Mouse (Mus musculus) CH12.LX (cell line): Measurements from ENCODE around the gene Rgs17. TPM values are rescaled to one million over a fixed set of nuclear protein-coding genes. Genes with fewer than 3 reads are reported as not detected.

Experiments used
- DNase-seq: peaks from one replicate; pipeline ENCODE4 v3.0.0-alpha.2; 2013; ENCODE audit errors: extremely low read depth
- H3K27ac ChIP-seq: 2 replicates; pipeline ENCODE4 v1.5.1; 2012; ENCODE audit warnings: low read depth, mild to moderate bottlenecking, control low read depth, moderate library complexity; ENCODE audit not compliant: insufficient read depth
- H3K27me3 ChIP-seq: replicated peaks from 2 replicates; pipeline ENCODE3; 2012; ENCODE audit warnings: inconsistent platforms
- H3K36me3 ChIP-seq, 2 experiments: replicated peaks in 1 of 2; 2 replicates each; pipeline versions ENCODE3 to v1.6.1; 2012; ENCODE audit warnings: inconsistent platforms in 1 of 2, low read length in 1 of 2, mild to moderate bottlenecking in 1 of 2, mixed read lengths in 1 of 2, moderate library complexity in 1 of 2; ENCODE audit not compliant: control insufficient read depth in 1 of 2, insufficient read depth in 1 of 2
- H3K4me1 ChIP-seq, 2 experiments: 2 replicates each; pipeline ENCODE4 v1.6.1; 2012; ENCODE audit warnings: inconsistent platforms in 1 of 2, moderate library complexity in 1 of 2; ENCODE audit not compliant: insufficient read depth in 2 of 2, control insufficient read depth in 1 of 2
- H3K4me2 ChIP-seq: 2 replicates; pipeline ENCODE4 v1.6.1; 2012; ENCODE audit warnings: low read depth, mild to moderate bottlenecking, control low read depth; ENCODE audit not compliant: poor library complexity, insufficient read depth, severe bottlenecking
- H3K4me3 ChIP-seq, 3 experiments: fragments of 150-350 bp in 1 of 3; sonication (generic) in 1 of 3; replicated peaks in 1 of 3; 2 replicates each; pipeline versions ENCODE3 to v1.5.1; 2011 to 2012; ENCODE audit warnings: low read depth in 2 of 3, low read length in 2 of 3, mild to moderate bottlenecking in 2 of 3, moderate library complexity in 2 of 3, control low read depth in 1 of 3, improper control_type of control experiment in 1 of 3, inconsistent platforms in 1 of 3, mixed read lengths in 1 of 3; ENCODE audit not compliant: poor library complexity in 1 of 3
- H3K79me2 ChIP-seq: replicated peaks from 2 replicates; pipeline ENCODE4 v1.6.1; 2012; ENCODE audit warnings: mild to moderate bottlenecking, moderate library complexity; ENCODE audit not compliant: control insufficient read depth, poor library complexity, insufficient read depth, severe bottlenecking; ENCODE audit errors: extremely low read depth
- H3K9ac ChIP-seq: 2 replicates; pipeline ENCODE4 v1.6.1; 2012; ENCODE audit warnings: low read depth, mild to moderate bottlenecking, control low read depth, moderate library complexity; ENCODE audit not compliant: insufficient read depth
- H3K9me3 ChIP-seq: replicated peaks from 2 replicates; pipeline ENCODE3; 2012; ENCODE audit warnings: low read length, inconsistent platforms, mixed read lengths
- BHLHE40 ChIP-seq: IDR thresholded peaks from 2 replicates; pipeline ENCODE4 v1.6.1; 2011; ENCODE audit warnings: mild to moderate bottlenecking, low read depth, low read length, improper control_type of control experiment
- CHD1 ChIP-seq: IDR thresholded peaks from 2 replicates; pipeline ENCODE4 v1.6.1; 2012; ENCODE audit warnings: low read depth, low read length, improper control_type of control experiment, inconsistent platforms
- CHD2 ChIP-seq: IDR thresholded peaks from 2 replicates; pipeline ENCODE4 v1.6.1; 2011; ENCODE audit warnings: low read length, improper control_type of control experiment
- CTCF ChIP-seq, 2 experiments: IDR thresholded peaks in 1 of 2; conservative IDR thresholded peaks in 1 of 2; 2 replicates each; pipeline ENCODE4 v1.5.1; 2011 to 2012; ENCODE audit warnings: low read depth in 2 of 2, low read length in 2 of 2, improper control_type of control experiment in 1 of 2, inconsistent platforms in 1 of 2, mild to moderate bottlenecking in 1 of 2, moderate library complexity in 1 of 2
- E2F4 ChIP-seq: IDR thresholded peaks from 2 replicates; pipeline ENCODE4 v1.6.1; 2011; ENCODE audit warnings: low read depth, low read length, improper control_type of control experiment; ENCODE audit not compliant: insufficient replicate concordance
- ELF1 ChIP-seq: IDR thresholded peaks from 2 replicates; pipeline ENCODE4 v1.6.1; 2014; ENCODE audit warnings: low read depth, mild to moderate bottlenecking, inconsistent platforms, low read length, improper control_type of control experiment
- EP300 ChIP-seq: IDR thresholded peaks from 2 replicates; pipeline ENCODE4 v1.6.1; 2011; ENCODE audit warnings: low read length, improper control_type of control experiment
- ETS1 ChIP-seq: conservative IDR thresholded peaks from 2 replicates; pipeline ENCODE4 v1.6.1; 2012; ENCODE audit warnings: low read depth, mild to moderate bottlenecking, inconsistent platforms, low read length, improper control_type of control experiment, moderate library complexity
- GABPA ChIP-seq: IDR thresholded peaks from 2 replicates; pipeline ENCODE4 v1.6.1; 2012; ENCODE audit warnings: low read depth, low read length, improper control_type of control experiment, inconsistent platforms; ENCODE audit not compliant: insufficient replicate concordance
- HCFC1 ChIP-seq: IDR thresholded peaks from 2 replicates; pipeline ENCODE4 v1.6.1; 2012; ENCODE audit warnings: low read depth, mild to moderate bottlenecking, inconsistent platforms, low read length, improper control_type of control experiment
- IRF4 ChIP-seq: IDR thresholded peaks from 2 replicates; pipeline ENCODE4 v1.6.1; 2014; ENCODE audit warnings: low read depth, mild to moderate bottlenecking, inconsistent platforms, low read length, improper control_type of control experiment
- JUN ChIP-seq: IDR thresholded peaks from 2 replicates; pipeline ENCODE4 v1.6.1; 2011; ENCODE audit warnings: low read depth, mild to moderate bottlenecking, low read length, improper control_type of control experiment, moderate library complexity; ENCODE audit not compliant: insufficient read depth
- JUND ChIP-seq: conservative IDR thresholded peaks from 2 replicates; pipeline ENCODE4 v1.6.1; 2011; ENCODE audit warnings: low read depth, low read length, improper control_type of control experiment
- KAT2A ChIP-seq: IDR thresholded peaks from 2 replicates; pipeline ENCODE4 v1.6.1; 2012; ENCODE audit warnings: low read length, improper control_type of control experiment, inconsistent platforms; ENCODE audit not compliant: insufficient replicate concordance
- MAFK ChIP-seq: IDR thresholded peaks from 2 replicates; pipeline ENCODE4 v1.6.1; 2011; ENCODE audit warnings: low read length, improper control_type of control experiment; ENCODE audit not compliant: insufficient replicate concordance
- MAX ChIP-seq: IDR thresholded peaks from 2 replicates; pipeline ENCODE4 v1.6.1; 2011; ENCODE audit warnings: low read length, improper control_type of control experiment
- MAZ ChIP-seq: IDR thresholded peaks from 2 replicates; pipeline ENCODE4 v1.6.1; 2012; ENCODE audit warnings: low read depth, mild to moderate bottlenecking, inconsistent platforms, low read length, improper control_type of control experiment, moderate library complexity
- MEF2A ChIP-seq: IDR thresholded peaks from 2 replicates; pipeline ENCODE4 v1.6.1; 2014; ENCODE audit warnings: low read depth, mild to moderate bottlenecking, inconsistent platforms, low read length, improper control_type of control experiment, borderline replicate concordance
- MXI1 ChIP-seq: IDR thresholded peaks from 2 replicates; pipeline ENCODE4 v1.6.1; 2011; ENCODE audit warnings: mild to moderate bottlenecking, low read depth, low read length, improper control_type of control experiment
- NELFE ChIP-seq: IDR thresholded peaks from 2 replicates; pipeline ENCODE4 v1.6.1; 2011; ENCODE audit warnings: low read depth, low read length, improper control_type of control experiment
- PAX5 ChIP-seq: IDR thresholded peaks from 2 replicates; pipeline ENCODE4 v1.6.1; 2012; ENCODE audit warnings: low read length, inconsistent platforms, mixed read lengths
- POLR2A ChIP-seq: IDR thresholded peaks from 2 replicates; pipeline ENCODE4 v1.6.1; 2011; ENCODE audit warnings: low read depth, mild to moderate bottlenecking, improper control_type of control experiment, low read length
- POLR2AphosphoS2 ChIP-seq: IDR thresholded peaks from 2 replicates; pipeline ENCODE4 v1.6.1; 2011; ENCODE audit warnings: low read depth, low read length, improper control_type of control experiment
- RAD21 ChIP-seq: IDR thresholded peaks from 2 replicates; pipeline ENCODE4 v1.6.1; 2011; ENCODE audit warnings: low read depth, mild to moderate bottlenecking, low read length, improper control_type of control experiment, moderate library complexity
- RCOR1 ChIP-seq: conservative IDR thresholded peaks from 2 replicates; pipeline ENCODE4 v1.6.1; 2012; ENCODE audit warnings: low read depth, mild to moderate bottlenecking, inconsistent platforms, low read length, improper control_type of control experiment
- SIN3A ChIP-seq: IDR thresholded peaks from 2 replicates; pipeline ENCODE4 v1.6.1; 2012; ENCODE audit warnings: low read length, improper control_type of control experiment, inconsistent platforms
- TBP ChIP-seq: conservative IDR thresholded peaks from 2 replicates; pipeline ENCODE4 v1.6.1; 2011; ENCODE audit warnings: low read depth, low read length, improper control_type of control experiment
- TCF12 ChIP-seq: IDR thresholded peaks from 2 replicates; pipeline ENCODE4 v1.6.1; 2014; ENCODE audit warnings: low read depth, mild to moderate bottlenecking, inconsistent platforms, low read length, improper control_type of control experiment
- UBTF ChIP-seq: IDR thresholded peaks from 2 replicates; pipeline ENCODE4 v1.6.1; 2012; ENCODE audit warnings: low read depth, mild to moderate bottlenecking, inconsistent platforms, low read length, improper control_type of control experiment, moderate library complexity
- USF1 ChIP-seq: IDR thresholded peaks from 2 replicates; pipeline ENCODE4 v1.6.1; 2014; ENCODE audit warnings: low read depth, mild to moderate bottlenecking, inconsistent platforms, low read length, improper control_type of control experiment
- USF2 ChIP-seq: conservative IDR thresholded peaks from 2 replicates; pipeline ENCODE4 v1.6.1; 2011; ENCODE audit warnings: low read depth, low read length, improper control_type of control experiment
- ZKSCAN1 ChIP-seq: IDR thresholded peaks from 2 replicates; pipeline ENCODE4 v1.6.1; 2012; ENCODE audit warnings: low read depth, inconsistent platforms, low read length, improper control_type of control experiment, borderline replicate concordance
- ZNF384 ChIP-seq: IDR thresholded peaks from 2 replicates; pipeline ENCODE4 v1.6.1; 2012; ENCODE audit warnings: low read depth, low read length, improper control_type of control experiment, inconsistent platforms
- dilution Hi-C: fragments of 300-500 bp; cut with MboI; formaldehyde crosslinking; loops from 2 replicates; pipeline ENCODE4 v1.14.3; 2020; ENCODE audit warnings: low sequenced_read_pairs; ENCODE audit not compliant: extremely low pct_unique_long_range_greater_than_20kb, extremely low pct_ligation_motif_present
- in situ Hi-C: fragments of 300-500 bp; cut with MboI; formaldehyde crosslinking; loops from 3 replicates; pipeline ENCODE4 v1.14.3; 2019; ENCODE audit warnings: low sequenced_read_pairs, low pct_ligation_motif_present, low pct_unique_long_range_greater_than_20kb, mixed read lengths
- polyA plus RNA-seq: library from polyadenylated mRNA; unstranded; fragments of >175 nt; gene quantifications from 2 replicates; pipeline ENCODE4 v1.2.1, GENCODE M21; 2012; ENCODE audit warnings: low read depth; ENCODE audit not compliant: insufficient read length
- total RNA-seq, 2 experiments: library from RNA; depleted of rRNA; stranded (reverse); fragments of 300-350 nt in 1 of 2; fragments of >200 nt in 1 of 2; gene quantifications; 2 replicates each; pipeline ENCODE4 v1.2.3; 2012 to 2014

Rgs17 gene
- total RNA-seq (2012; rRNA removed) (not detected in 2 replicates), total RNA-seq (2014; rRNA removed) (not detected in 2 replicates), polyA plus RNA-seq (not detected in 2 replicates)

- no peaks in the 10 kb centered on the region for H3K27me3 ChIP-seq
- H3K4me1 ChIP-seq, result no peaks in the 10 kb centered on the region
- no peak within 1 kb of the TSS for H3K27ac ChIP-seq
- no peaks in the 10 kb centered on the region for H3K9me3 ChIP-seq
- H3K9ac ChIP-seq, result no peak within 1 kb of the TSS
- H3K4me3 ChIP-seq, result no peak within 1 kb of the TSS
- dilution Hi-C loops, result no loop called here
- no peak for DNase-seq
- no peaks in the 10 kb centered on the region for H3K36me3 ChIP-seq
- in situ Hi-C loops, result no loop called here
- no peak within 1 kb of the TSS for H3K4me2 ChIP-seq
- H3K79me2 ChIP-seq, result no peaks in the 10 kb centered on the region
- no peak for TF ChIP-seq POLR2A
- no peak for TF ChIP-seq MAFK
- no peak for TF ChIP-seq POLR2AphosphoS2
- no peak for TF ChIP-seq JUN
- no peak for TF ChIP-seq JUND
- TF ChIP-seq CHD1, result no peak
Measured at GRCm38 (mm10) chr10:5922294-5922828, at the start of gene Rgs17. Gene Rgs17 (minus strand): TSS chr10:5922400.

GRCm38 (mm10) chr10:5967655-5968054, 45.5 kb upstream of the Rgs17 start:
- dilution Hi-C loops, result no loop called here
- no peaks in the 10 kb centered on the region for H3K9me3 ChIP-seq
- no peaks in the 10 kb centered on the region for H3K79me2 ChIP-seq
- no peak overlapping the region for H3K9ac ChIP-seq
- in situ Hi-C loops, result no loop called here
- H3K4me2 ChIP-seq, result peak overlapping the region; percentile 44; the same call in 1 of the 2 replicates
- no peak overlapping the region for H3K4me3 ChIP-seq
- DNase-seq, result peak; percentile 62
- no peaks in the 10 kb centered on the region for H3K27me3 ChIP-seq
- H3K27ac ChIP-seq, result no peak overlapping the region
- peaks cover 0 to 15% of the 10 kb centered on the region in 2 experiments; a peak in 2 of 4 replicates for H3K4me1 ChIP-seq
- no peaks in the 10 kb centered on the region for H3K36me3 ChIP-seq
- TF ChIP-seq KAT2A, result no peak
- TF ChIP-seq MEF2A, result peak; percentile 39; the same call in 1 of the 2 replicates
- TF ChIP-seq ELF1, result no peak
- no peak for TF ChIP-seq MXI1
- 0 out of 2 replicates have a peak, but pooled peaks have one; percentile 48 for TF ChIP-seq BHLHE40
- TF ChIP-seq MAFK, result peak; percentile 99
- peak; percentile 96 for TF ChIP-seq ETS1
- no peak for TF ChIP-seq RAD21
- no peak for TF ChIP-seq PAX5
- peak; percentile 92 for TF ChIP-seq IRF4
- no peak for TF ChIP-seq E2F4
- TF ChIP-seq ZKSCAN1, result no peak
- TF ChIP-seq RCOR1, result no peak
- TF ChIP-seq GABPA, result no peak
- TF ChIP-seq MAX, result no peak
- TF ChIP-seq NELFE, result no peak
- TF ChIP-seq CTCF (conservative IDR thresholded peaks at IDR 0.05 in 1 of 2, IDR thresholded peaks at IDR 0.05 in 1 of 2; ENCODE audit: low read depth in 2 of 2, low read length in 2 of 2), result no peak
- no peak for TF ChIP-seq TBP
- no peak for TF ChIP-seq UBTF
- TF ChIP-seq CHD2, result no peak
- peak; percentile 96 for TF ChIP-seq EP300
- TF ChIP-seq HCFC1, result no peak
- no peak for TF ChIP-seq USF1
- TF ChIP-seq MAZ, result no peak
- TF ChIP-seq JUND, result peak; percentile 90
- TF ChIP-seq USF2, result no peak
- peak; percentile 65 for TF ChIP-seq TCF12
- no peak for TF ChIP-seq ZNF384
- 0 out of 2 replicates have a peak, but pooled peaks have one; percentile 44 for TF ChIP-seq SIN3A
